Mouse (Mus musculus) liver, embryonic 14.5 days (tissue): ENCODE data around the gene Ror2. TPM values are rescaled to one million over a fixed set of nuclear protein-coding genes. Genes with fewer than 3 reads are reported as not detected.

Experiments
- ATAC-seq: fragments of 200-750 bp; cut with Nextera tagmentation; 2 replicates; pipeline ENCODE4 v1.8.0; 2017; ENCODE audit warnings: moderate number of reproducible peaks, mild to moderate bottlenecking, moderate library complexity; ENCODE audit not compliant: insufficient read depth
- DNase-seq, 3 experiments: peaks; one replicate each; pipeline ENCODE4 v3.0.0-alpha.2; 2012 to 2013; ENCODE audit warnings: low read depth in 3 of 3, low spot score in 3 of 3
- H3K27ac ChIP-seq: fragments of 300-500 bp; sonication (generic); 2 replicates; pipeline ENCODE4 v1.5.1; 2014; ENCODE audit warnings: moderate library complexity, mild to moderate bottlenecking, control low read depth, inconsistent platforms
- H3K27me3 ChIP-seq: fragments of 300-500 bp; sonication (generic); 2 replicates; pipeline ENCODE4 v1.6.1; 2014; ENCODE audit warnings: mild to moderate bottlenecking, low read length, moderate library complexity; ENCODE audit not compliant: control insufficient read depth, insufficient read depth
- H3K36me3 ChIP-seq: fragments of 300-500 bp; sonication (generic); replicated peaks from 2 replicates; pipeline ENCODE4 v1.6.1; 2014; ENCODE audit warnings: low read depth; ENCODE audit not compliant: control insufficient read depth, insufficient read depth
- H3K4me1 ChIP-seq, 2 experiments: fragments of 200-500 bp in 1 of 2; fragments of 300-500 bp in 1 of 2; sonication (generic) in 1 of 2; replicated peaks; 2 replicates each; pipeline ENCODE4 v1.6.1; 2012 to 2014; ENCODE audit warnings: antibody characterized with exemption in 1 of 2, inconsistent platforms in 1 of 2, low read length in 1 of 2; ENCODE audit not compliant: control insufficient read depth in 2 of 2, insufficient read depth in 2 of 2
- H3K4me2 ChIP-seq: fragments of 300-500 bp; sonication (generic); 2 replicates; pipeline ENCODE4 v1.6.1; 2014; ENCODE audit warnings: low read depth, mild to moderate bottlenecking, control low read depth, moderate library complexity
- H3K4me3 ChIP-seq, 2 experiments: fragments of 200-500 bp in 1 of 2; fragments of 300-500 bp in 1 of 2; sonication (generic) in 1 of 2; 2 replicates each; pipeline ENCODE4 v1.5.1; 2012 to 2014; ENCODE audit warnings: low read depth in 2 of 2, low read length in 2 of 2, mild to moderate bottlenecking in 2 of 2, control low read depth in 1 of 2, inconsistent platforms in 1 of 2, moderate library complexity in 1 of 2; ENCODE audit not compliant: insufficient read depth in 1 of 2
- H3K9ac ChIP-seq: fragments of 300-500 bp; sonication (generic); replicated peaks from 2 replicates; pipeline ENCODE4 v1.6.1; 2014; ENCODE audit warnings: mild to moderate bottlenecking, control low read depth, moderate library complexity
- H3K9me3 ChIP-seq: fragments of 300-500 bp; sonication (generic); 2 replicates; pipeline ENCODE4 v1.6.1; 2016; ENCODE audit warnings: low read length, mixed read lengths; ENCODE audit not compliant: control insufficient read depth
- CTCF ChIP-seq: IDR thresholded peaks from 2 replicates; pipeline ENCODE4 v1.5.1; 2016; ENCODE audit warnings: antibody characterized with exemption, low read depth, control low read depth
- EP300 ChIP-seq: IDR thresholded peaks from 2 replicates; pipeline ENCODE4 v1.6.1; 2016; ENCODE audit warnings: antibody characterized with exemption, low read depth
- WGBS: fragments of 180-500 bp; shearing (Covaris S2); extraction: QIAGEN DNeasy Blood & Tissue Kit; methylation state at CpG from one replicate; pipeline ENCODE4 v1.1.7; 2014; ENCODE audit not compliant: insufficient replicate concordance; 5-methylcytosine and 5-hydroxymethylcytosine counted together
- polyA plus RNA-seq, 2 experiments: library from polyadenylated mRNA; depleted of rRNA in 1 of 2; stranded (reverse) in 1 of 2; unstranded in 1 of 2; fragments of >200 nt; fragmentation: Nextera tagmentation in 1 of 2; extraction: Ambion mirVana in 1 of 2; gene quantifications; 2 replicates each; pipeline versions ENCODE4 v1.2.1 to v1.2.3; 2012 to 2014

Ror2 gene
- polyA plus RNA-seq, 2 experiments: 0.03 to 0.19 TPM

DNA sequence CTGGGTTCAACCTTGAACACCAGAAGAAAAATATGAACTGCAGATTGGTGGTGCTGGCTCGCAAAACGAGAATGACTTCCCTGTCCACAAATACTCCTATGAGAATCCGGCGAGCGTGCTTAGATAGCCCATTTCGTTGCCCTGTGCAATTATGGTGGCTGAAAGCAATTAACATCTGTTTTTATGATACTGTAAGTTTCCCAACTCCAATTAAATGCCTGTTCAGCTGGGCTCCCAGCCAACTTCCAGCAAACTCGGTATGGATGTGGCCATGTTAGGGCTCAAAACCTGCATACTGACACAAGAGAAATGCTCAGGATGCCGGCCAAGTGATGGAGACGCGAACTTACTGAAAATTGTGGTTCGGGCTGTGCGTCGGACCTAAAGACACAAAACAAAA, 155.4 kb downstream of the Ror2 start:
- 75% methylated on average over 13 of the region's 13 CpGs for WGBS
- Histone ChIP-seq H3K4me3 (no peak overlapping the region), H3K27ac (no peak overlapping the region), H3K9me3 (no peaks in the 10 kb centered on the region), H3K27me3 (no peaks in the 10 kb centered on the region), H3K4me2 (no peak overlapping the region), H3K36me3 (no peaks in the 10 kb centered on the region), H3K9ac (no peak overlapping the region), H3K4me1 (no peaks in the 10 kb centered on the region; a peak in 1 of 4 replicates)
- no peak for ATAC-seq
- no peak for TF ChIP-seq EP300
- TF ChIP-seq CTCF: no peak
- DNase-seq: no peak

DNA sequence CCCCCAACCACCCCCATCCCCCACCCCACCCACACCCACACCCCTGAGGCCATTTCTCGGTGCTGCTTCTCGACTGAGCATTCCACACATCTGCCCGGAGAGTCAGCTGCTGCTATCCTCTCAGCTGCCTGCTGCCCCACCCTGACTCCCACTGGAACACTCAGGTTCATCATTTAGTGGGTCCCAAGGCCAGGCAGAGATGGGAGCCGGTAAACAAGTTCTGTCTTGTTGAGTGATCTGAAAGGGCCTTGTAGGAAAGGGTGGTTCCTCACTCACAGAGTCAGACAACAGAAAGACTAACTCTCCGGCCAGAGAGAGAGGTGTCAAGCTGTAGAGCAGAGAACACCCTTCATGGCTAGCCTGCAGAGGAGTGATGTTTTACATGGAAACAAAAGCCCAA, 155.9 kb downstream of the Ror2 start:
- H3K4me3 ChIP-seq: no peak overlapping the region
- H3K4me2 ChIP-seq: no peak overlapping the region
- no peaks in the 10 kb centered on the region for H3K27me3 ChIP-seq
- ATAC-seq (no peak), DNase-seq (no peak)
- 56% methylated on average over 5 of the region's 5 CpGs for WGBS
- no peaks in the 10 kb centered on the region; a peak in 1 of 4 replicates for H3K4me1 ChIP-seq
- TF ChIP-seq CTCF: no peak
- TF ChIP-seq EP300: no peak
- no peak overlapping the region for H3K27ac ChIP-seq
- no peaks in the 10 kb centered on the region for H3K9me3 ChIP-seq
- H3K36me3 ChIP-seq: no peaks in the 10 kb centered on the region
- no peak overlapping the region for H3K9ac ChIP-seq

DNA sequence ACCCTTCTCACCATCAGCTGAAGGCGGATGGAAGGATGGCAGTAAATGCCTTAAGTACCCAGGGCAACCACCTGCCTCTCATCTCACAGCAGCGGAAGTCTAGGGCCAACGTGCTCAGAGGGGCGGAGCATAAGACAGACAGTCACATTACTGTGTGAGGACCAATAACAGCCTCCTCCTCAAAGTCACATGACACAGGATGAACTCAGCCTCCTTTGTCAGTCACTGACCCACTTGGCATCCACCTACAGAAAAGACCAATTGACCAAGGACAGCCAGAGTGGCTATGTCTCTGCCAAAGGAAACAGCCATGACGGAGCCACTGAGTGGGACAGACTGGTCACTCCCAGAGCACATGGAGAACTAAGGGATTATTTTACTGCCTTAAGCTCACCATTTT, 160.3 kb downstream of the Ror2 start:
- TF ChIP-seq CTCF (no peak), EP300 (no peak)
- no peak overlapping the region for H3K4me3 ChIP-seq
- ATAC-seq: no peak
- no peak overlapping the region for H3K27ac ChIP-seq
- WGBS: 66% methylated on average over 5 of the region's 5 CpGs
- H3K4me1 ChIP-seq: no peaks in the 10 kb centered on the region; a peak in 1 of 4 replicates
- no peak overlapping the region for H3K9ac ChIP-seq
- no peaks in the 10 kb centered on the region for H3K27me3 ChIP-seq
- no peak for DNase-seq
- no peaks in the 10 kb centered on the region for H3K36me3 ChIP-seq
- no peak overlapping the region for H3K4me2 ChIP-seq
- H3K9me3 ChIP-seq: no peaks in the 10 kb centered on the region

DNA sequence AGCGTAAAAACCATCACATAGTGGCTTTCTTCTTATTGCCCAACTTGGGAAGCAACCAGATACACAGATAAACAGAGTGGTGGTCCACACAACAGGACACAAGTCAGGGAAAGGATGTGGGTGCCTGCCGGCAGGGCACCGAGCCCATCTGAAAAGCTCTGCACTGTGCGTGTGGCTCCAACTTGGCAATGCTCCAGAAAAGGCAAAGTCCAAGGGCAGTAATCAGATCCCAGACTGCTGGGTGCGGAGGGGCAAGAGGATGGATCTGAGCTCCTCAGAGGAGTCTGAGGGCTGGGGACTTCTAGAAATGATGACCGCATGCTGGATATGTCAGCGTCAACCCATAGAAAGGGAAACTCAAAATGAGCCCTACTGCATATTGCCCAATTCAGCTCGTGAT, 163.8 kb downstream of the Ror2 start:
- H3K4me1 ChIP-seq: no peaks in the 10 kb centered on the region; a peak in 1 of 4 replicates
- 68% methylated on average over 8 of the region's 8 CpGs for WGBS
- H3K9me3 ChIP-seq: no peaks in the 10 kb centered on the region
- H3K27me3 ChIP-seq: no peaks in the 10 kb centered on the region
- no peak overlapping the region for H3K4me3 ChIP-seq
- H3K4me2 ChIP-seq: no peak overlapping the region
- ATAC-seq (no peak), DNase-seq (no peak)
- TF ChIP-seq CTCF (no peak), EP300 (no peak)
- H3K9ac ChIP-seq: no peak overlapping the region
- H3K36me3 ChIP-seq: no peaks in the 10 kb centered on the region
- H3K27ac ChIP-seq: no peak overlapping the region

DNA sequence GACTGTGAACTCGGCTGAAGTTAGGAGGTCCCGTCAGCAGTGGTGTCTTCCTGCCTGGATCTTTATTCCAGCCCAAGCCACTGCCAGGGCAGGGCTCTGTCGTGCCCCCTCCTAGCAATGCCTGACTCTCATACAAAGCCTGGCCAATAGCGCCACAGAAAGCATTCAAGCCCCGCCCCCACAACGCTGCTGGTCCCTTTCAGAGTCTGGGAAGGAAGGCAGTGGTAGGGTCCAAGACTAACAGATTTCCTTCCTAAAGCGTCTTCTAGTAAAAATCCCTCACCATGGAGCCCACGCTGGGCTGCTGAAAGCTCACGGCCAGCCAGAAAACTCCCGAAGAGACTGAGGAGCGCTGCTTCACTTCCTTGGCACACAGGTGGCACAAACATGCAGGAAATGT, 165.0 kb downstream of the Ror2 start:
- no peaks in the 10 kb centered on the region for H3K9me3 ChIP-seq
- H3K27me3 ChIP-seq: no peaks in the 10 kb centered on the region
- no peak overlapping the region for H3K4me2 ChIP-seq
- no peak overlapping the region for H3K27ac ChIP-seq
- H3K36me3 ChIP-seq: no peaks in the 10 kb centered on the region
- H3K4me3 ChIP-seq: no peak overlapping the region
- ATAC-seq: no peak
- no peak for DNase-seq
- TF ChIP-seq CTCF (no peak), EP300 (no peak)
- 29% methylated on average over 11 of the region's 11 CpGs for WGBS
- H3K4me1 ChIP-seq: no peaks in the 10 kb centered on the region; a peak in 1 of 4 replicates
- no peak overlapping the region for H3K9ac ChIP-seq
